In the genomic region with DNA sequence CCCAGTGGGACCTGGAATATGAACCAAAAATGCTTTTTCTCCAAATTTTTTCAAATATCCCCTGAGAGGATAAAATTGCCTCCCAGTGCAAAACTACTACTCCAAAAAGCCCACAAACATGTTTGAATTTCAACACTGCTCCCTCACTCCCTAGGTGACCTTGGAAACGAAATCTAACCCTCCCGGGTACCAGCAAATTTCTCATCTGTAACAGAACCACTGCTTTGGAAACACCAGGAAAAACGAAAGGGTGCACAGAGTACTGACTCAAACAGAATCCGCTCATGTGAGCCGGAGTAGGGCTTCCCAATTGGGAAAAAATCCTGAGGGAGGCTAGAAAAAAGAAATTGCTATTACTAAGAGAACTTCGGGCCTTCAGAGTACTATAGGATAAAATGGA, we compare ENCODE assay signal across 9 mouse cellular contexts. TPM values are rescaled to one million over a fixed set of nuclear protein-coding genes. Genes with fewer than 3 reads are reported as not detected.
DNase-seq lines count a peak whose midpoint lies in the region; ATAC-seq and TF ChIP-seq lines count a peak whose summit lies in the region.
"Had no signal": no experiment of that assay in that cellular context is flagged by ENCODE, and none has a peak within 500 bp of the region (broad histone marks: within the 10 kb centered on the region; RNA-seq: fewer than 3 reads in every experiment).

No protein-coding gene starts in this region.

- TF ChIP-seq EP300 in CH12.LX (IDR thresholded peaks at IDR 0.05; ENCODE audit: low read length), result no peak

- no peak for DNase-seq in heart, adult 11 months
- DNase-seq in CH12.LX (ENCODE audit: extremely low read depth), result no peak
- DNase-seq in frontal cortex, postnatal 36 days (ENCODE audit: low spot score in 2 of 2), result no peak
- no peak for DNase-seq in urinary bladder, postnatal 36 days (ENCODE audit: low spot score in 2 of 2)
- DNase-seq in thymus, adult 2 months, result no peak
- DNase-seq: heart, postnatal 36 days had no signal

- peak overlapping the region; percentile 10; the same call in 1 of the 2 replicates for H3K4me2 ChIP-seq in heart, embryonic 16.5 days (ENCODE audit: low read depth, low read length)
- peak overlapping the region; percentile 29; the same call in 1 of the 2 replicates for H3K4me2 ChIP-seq in CH12.LX (ENCODE audit: insufficient read depth, low read depth, poor library complexity, severe bottlenecking)
- H3K4me2 ChIP-seq in liver, embryonic 12.5 days, result peak overlapping the region; percentile 69; the same call in 1 of the 2 replicates

- no peaks in the 10 kb centered on the region for H3K27me3 ChIP-seq in heart, embryonic 16.5 days (ENCODE audit: control insufficient read depth, insufficient read depth, low read length)
- H3K27me3 ChIP-seq in CH12.LX (replicated peaks), result no peaks in the 10 kb centered on the region
- H3K27me3 ChIP-seq in liver, embryonic 12.5 days (replicated peaks), result 0 out of 2 replicates have a peak, but pooled peaks cover 2% of the 10 kb centered on the region
- H3K27me3 ChIP-seq in thymus, adult 2 months (ENCODE audit: control insufficient read depth, insufficient read depth, low read length), result no peaks in the 10 kb centered on the region

- H3K27ac ChIP-seq in heart, embryonic 16.5 days (ENCODE audit: low read length), result no peak overlapping the region
- no peak overlapping the region for H3K27ac ChIP-seq in CH12.LX (ENCODE audit: insufficient read depth, low read depth)
- no peak overlapping the region for H3K27ac ChIP-seq in embryonic fibroblast, embryonic 13.5 days (ENCODE audit: insufficient read depth, low read length)
- H3K27ac ChIP-seq in liver, embryonic 12.5 days, result no peak overlapping the region
- H3K27ac ChIP-seq in thymus, adult 2 months (ENCODE audit: control insufficient read depth, insufficient read depth, low read length), result no peak overlapping the region

- no peak overlapping the region for H3K9ac ChIP-seq in heart, embryonic 16.5 days (ENCODE audit: low read length)
- H3K9ac ChIP-seq in CH12.LX (ENCODE audit: insufficient read depth, low read depth), result no peak overlapping the region
- no peak overlapping the region for H3K9ac ChIP-seq in liver, embryonic 12.5 days

- H3K36me3 ChIP-seq in heart, embryonic 16.5 days (ENCODE audit: control insufficient read depth, insufficient read depth), result 0 out of 2 replicates have a peak, but pooled peaks cover 3% of the 10 kb centered on the region
- peaks cover 0 to 30% of the 10 kb centered on the region in 2 experiments for H3K36me3 ChIP-seq in CH12.LX (replicated peaks in 1 of 2; ENCODE audit: control insufficient read depth in 1 of 2, insufficient read depth in 1 of 2, low read length in 1 of 2)
- H3K36me3 ChIP-seq in liver, embryonic 12.5 days, result peaks cover 18% of the 10 kb centered on the region; the same call in 1 of the 2 replicates
- no peaks in the 10 kb centered on the region for H3K36me3 ChIP-seq in thymus, adult 2 months (ENCODE audit: control insufficient read depth, insufficient read depth, low read length)

- TF ChIP-seq POLR2A in CH12.LX (IDR thresholded peaks at IDR 0.05; ENCODE audit: low read depth, low read length), result no peak
- TF ChIP-seq POLR2A in embryonic fibroblast, embryonic 13.5 days (IDR thresholded peaks at IDR 0.05; ENCODE audit: low read depth, low read length), result no peak
- no peak for TF ChIP-seq POLR2A in thymus, adult 2 months (IDR thresholded peaks at IDR 0.05; ENCODE audit: control insufficient read depth, extremely low read depth, insufficient read depth, low read length, poor library complexity)

- no peaks in the 10 kb centered on the region for H3K4me1 ChIP-seq in heart, embryonic 16.5 days (ENCODE audit: control insufficient read depth, insufficient read depth, low read length)
- peaks cover 4 to 21% of the 10 kb centered on the region in 2 experiments; a peak in 1 of 4 replicates for H3K4me1 ChIP-seq in CH12.LX (ENCODE audit: control insufficient read depth in 1 of 2, insufficient read depth in 2 of 2)
- no peaks in the 10 kb centered on the region; the same call in 1 of the 2 replicates for H3K4me1 ChIP-seq in embryonic fibroblast, embryonic 13.5 days (ENCODE audit: control insufficient read depth, insufficient read depth, low read length)
- peaks cover 18% of the 10 kb centered on the region; the same call in 1 of the 2 replicates for H3K4me1 ChIP-seq in liver, embryonic 12.5 days
- peaks cover 2% of the 10 kb centered on the region; the same call in 1 of the 2 replicates for H3K4me1 ChIP-seq in thymus, adult 2 months (replicated peaks; ENCODE audit: control insufficient read depth, insufficient read depth, low read length)

- no peaks in the 10 kb centered on the region for H3K9me3 ChIP-seq in heart, embryonic 16.5 days (replicated peaks; ENCODE audit: control insufficient read depth, low read length)
- no peaks in the 10 kb centered on the region for H3K9me3 ChIP-seq in CH12.LX (replicated peaks; ENCODE audit: low read length)
- no peaks in the 10 kb centered on the region for H3K9me3 ChIP-seq in liver, embryonic 12.5 days (replicated peaks)

- TF ChIP-seq RAD21 in CH12.LX (IDR thresholded peaks at IDR 0.05; ENCODE audit: low read depth, low read length), result no peak

- WGBS in heart, embryonic 16.5 days, result 60% methylated on average over 6 of the region's 6 CpGs
- 71% methylated on average over 6 of the region's 6 CpGs for WGBS in liver, embryonic 12.5 days (ENCODE audit: insufficient replicate concordance)
- 90% methylated on average over 6 of the region's 6 CpGs for WGBS in thymus, adult 2 months

- no peak for ATAC-seq in heart, embryonic 16.5 days (replicated peaks; ENCODE audit: extremely low read depth, insufficient read depth, low FRiP score)
- no peak for ATAC-seq in liver, embryonic 12.5 days

- peaks cover 44% of the 10 kb centered on the region for H3K79me2 ChIP-seq in CH12.LX (replicated peaks; ENCODE audit: control insufficient read depth, extremely low read depth, insufficient read depth, poor library complexity, severe bottlenecking)

- no peak overlapping the region for H3K4me3 ChIP-seq in heart, embryonic 16.5 days (ENCODE audit: low read length)
- H3K4me3 ChIP-seq in CH12.LX (replicated peaks in 1 of 3; ENCODE audit: low read depth in 2 of 3, low read length in 2 of 3, poor library complexity in 1 of 3), result no peak overlapping the region
- peak overlapping the region; percentile 49 for H3K4me3 ChIP-seq in embryonic fibroblast, embryonic 13.5 days (ENCODE audit: insufficient read depth, low read length)
- H3K4me3 ChIP-seq in liver, embryonic 12.5 days, result no peak overlapping the region
- no peak overlapping the region for H3K4me3 ChIP-seq in thymus, adult 2 months (ENCODE audit: control insufficient read depth, insufficient read depth, low read length)

- dilution Hi-C loops in CH12.LX (cut with MboI; ENCODE audit: extremely low pct_ligation_motif_present, extremely low pct_unique_long_range_greater_than_20kb, low sequenced_read_pairs), result no loop called here

- in situ Hi-C loops in CH12.LX (cut with MboI; ENCODE audit: low pct_ligation_motif_present, low pct_unique_long_range_greater_than_20kb, low sequenced_read_pairs), result no loop called here

- no peak for TF ChIP-seq CTCF in CH12.LX (conservative IDR thresholded peaks at IDR 0.05 in 1 of 2, IDR thresholded peaks at IDR 0.05 in 1 of 2; ENCODE audit: low read depth in 2 of 2, low read length in 2 of 2)
- TF ChIP-seq CTCF in embryonic fibroblast, embryonic 13.5 days (IDR thresholded peaks at IDR 0.05; ENCODE audit: borderline replicate concordance, insufficient read depth, low read length), result no peak
- no peak for TF ChIP-seq CTCF in thymus, adult 2 months (IDR thresholded peaks at IDR 0.05; ENCODE audit: borderline replicate concordance, control insufficient read depth, extremely low read depth, insufficient read depth, low read length, poor library complexity)

TF ChIP-seq in CH12.LX, 34 proteins besides CTCF, POLR2A, EP300 and RAD21 (continues in another document):
- no peak for TF ChIP-seq MEF2A (IDR thresholded peaks at IDR 0.05; ENCODE audit: borderline replicate concordance, low read depth, low read length)
- no peak for TF ChIP-seq JUN (IDR thresholded peaks at IDR 0.05; ENCODE audit: insufficient read depth, low read depth, low read length)

RNA-seq across cellular contexts. Expression of gene Rab9, which starts 2.3 kb away (rescaled TPM):
- polyA plus RNA-seq in heart, embryonic 16.5 days (2015; fragmentation: Nextera tagmentation; extraction: Ambion mirVana), result 30.7 and 33.1 TPM in 2 replicates
- total RNA-seq in CH12.LX (2012; rRNA removed), result 21.5 and 26.5 TPM in 2 replicates
- 58.3 and 60.9 TPM in 2 replicates for total RNA-seq in CH12.LX (2014; rRNA removed)
- 35.1 and 36.2 TPM in 2 replicates for polyA plus RNA-seq in CH12.LX (2012; ENCODE audit: insufficient read length, low read depth)
- 42.5 and 62.6 TPM in 2 replicates for polyA plus RNA-seq in embryonic fibroblast, embryonic 13.5 days (2011; ENCODE audit: insufficient read length, low read depth, missing spikeins)
- 27.4 and 28.9 TPM in 2 replicates for polyA plus RNA-seq in liver, embryonic 12.5 days (2016; fragmentation: Nextera tagmentation; extraction: Ambion mirVana)
- 3.5 and 4.5 TPM in 2 replicates for polyA plus RNA-seq in thymus, adult 2 months (2012; rRNA removed)

RNA-seq across cellular contexts. Expression of gene Ofd1, which starts 36.9 kb away (rescaled TPM):
- 3.8 and 4.3 TPM in 2 replicates for polyA plus RNA-seq in heart, embryonic 16.5 days (2015; fragmentation: Nextera tagmentation; extraction: Ambion mirVana)
- 7.8 and 8.4 TPM in 2 replicates for total RNA-seq in CH12.LX (2012; rRNA removed)
- total RNA-seq in CH12.LX (2014; rRNA removed), result 13.3 and 15.7 TPM in 2 replicates
- 12.4 and 13.5 TPM in 2 replicates for polyA plus RNA-seq in CH12.LX (2012; ENCODE audit: insufficient read length, low read depth)
- polyA plus RNA-seq in embryonic fibroblast, embryonic 13.5 days (2011; ENCODE audit: insufficient read length, low read depth, missing spikeins), result 11.0 and 15.0 TPM in 2 replicates
- polyA plus RNA-seq in liver, embryonic 12.5 days (2016; fragmentation: Nextera tagmentation; extraction: Ambion mirVana), result 4.4 and 4.7 TPM in 2 replicates
- 1.9 and 2.1 TPM in 2 replicates for polyA plus RNA-seq in thymus, adult 2 months (2012; rRNA removed)

RNA-seq across cellular contexts. Expression of gene Trappc2, which starts 37.0 kb away (rescaled TPM):
- polyA plus RNA-seq in heart, embryonic 16.5 days (2015; fragmentation: Nextera tagmentation; extraction: Ambion mirVana), result 36.5 and 40.8 TPM in 2 replicates
- total RNA-seq in CH12.LX (2012; rRNA removed), result 3.0 and 4.2 TPM in 2 replicates
- 12.0 and 14.7 TPM in 2 replicates for total RNA-seq in CH12.LX (2014; rRNA removed)
- 5.1 and 5.4 TPM in 2 replicates for polyA plus RNA-seq in CH12.LX (2012; ENCODE audit: insufficient read length, low read depth)
- 14.5 and 15.6 TPM in 2 replicates for polyA plus RNA-seq in embryonic fibroblast, embryonic 13.5 days (2011; ENCODE audit: insufficient read length, low read depth, missing spikeins)
- 16.9 and 18.5 TPM in 2 replicates for polyA plus RNA-seq in liver, embryonic 12.5 days (2016; fragmentation: Nextera tagmentation; extraction: Ambion mirVana)
- polyA plus RNA-seq in thymus, adult 2 months (2012; rRNA removed), result 2.0 and 2.9 TPM in 2 replicates

RNA-seq across cellular contexts. Expression of gene Tceanc, which starts 41.0 kb away (rescaled TPM):
- polyA plus RNA-seq in heart, embryonic 16.5 days (2015; fragmentation: Nextera tagmentation; extraction: Ambion mirVana), result 5.7 and 6.3 TPM in 2 replicates
- total RNA-seq in CH12.LX (2012; rRNA removed) (2.1 and 3.2 TPM in 2 replicates), CH12.LX (2014; rRNA removed) (5.9 and 7.0 TPM in 2 replicates)
- polyA plus RNA-seq in CH12.LX (2012; ENCODE audit: insufficient read length, low read depth), result 1.2 and 1.5 TPM in 2 replicates
- polyA plus RNA-seq in embryonic fibroblast, embryonic 13.5 days (2011; ENCODE audit: insufficient read length, low read depth, missing spikeins), result 2.4 and 5.9 TPM in 2 replicates
- polyA plus RNA-seq in liver, embryonic 12.5 days (2016; fragmentation: Nextera tagmentation; extraction: Ambion mirVana), result 4.9 and 5.0 TPM in 2 replicates
- 2.0 and 2.7 TPM in 2 replicates for polyA plus RNA-seq in thymus, adult 2 months (2012; rRNA removed)

Comparison
In these comparisons a context has a peak if more than half of its experiments do, and no peak if none do; other contexts are left out.
1. H3K4me2 ChIP-seq: peak in every context shown above with its lines; median percentile 69 in liver, embryonic 12.5 days; 29 in CH12.LX; 10 in heart, embryonic 16.5 days.